Comparison of ENCODE assay signal across 8 mouse cellular contexts in genomic region chr12:83951711-83952575, GRCm38 (mm10). TPM values are rescaled to one million over a fixed set of nuclear protein-coding genes. Genes with fewer than 3 reads are reported as not detected.
DNase-seq lines count a peak whose midpoint lies in the region; ATAC-seq and TF ChIP-seq lines count a peak whose summit lies in the region.

No protein-coding gene starts in this region.

- peak overlapping the region; percentile 77 to 96 for H3K4me3 ChIP-seq in ES-E14 (ENCODE audit: insufficient read depth in 1 of 2, low read depth in 1 of 2, low read length in 2 of 2, poor library complexity in 1 of 2, severe bottlenecking in 1 of 2)
- peak overlapping the region; percentile 90 for H3K4me3 ChIP-seq in hindbrain, embryonic 11.5 days (ENCODE audit: low read depth, low read length)
- peak overlapping the region; percentile 88 for H3K4me3 ChIP-seq in midbrain, embryonic 10.5 days

- H3K4me2 ChIP-seq in hindbrain, embryonic 11.5 days (replicated peaks; ENCODE audit: low read depth, low read length), result peak overlapping the region; percentile 95

- no peak overlapping the region for H3K27ac ChIP-seq in ES-E14 (ENCODE audit: insufficient read depth, low read depth, low read length, poor library complexity, severe bottlenecking)
- H3K27ac ChIP-seq in hindbrain, embryonic 11.5 days (ENCODE audit: low read depth, low read length), result no peak overlapping the region
- H3K27ac ChIP-seq in midbrain, embryonic 10.5 days (replicated peaks), result peak overlapping the region; percentile 94

- DNase-seq in heart, adult 11 months, result peak; percentile 91
- no peak for DNase-seq in heart, adult 9 months (ENCODE audit: low spot score in 2 of 2)
- DNase-seq in ES-E14 (ENCODE audit: low read depth, low spot score), result no peak
- no peak for DNase-seq in hindbrain, embryonic 11.5 days (ENCODE audit: low spot score)
- DNase-seq in midbrain, embryonic 10.5 days (ENCODE audit: low spot score), result no peak
- no peak for DNase-seq in frontal cortex, postnatal 36 days (ENCODE audit: low spot score in 2 of 2)
- no peak for DNase-seq in ovary, postnatal 10 days (ENCODE audit: low spot score)

- in situ Hi-C loops in ES-E14 (cut with MboI; ENCODE audit: low sequenced_read_pairs in 2 of 2, unreplicated experiment in 2 of 2), result no loop called here

- no peaks in the 10 kb centered on the region for H3K9me3 ChIP-seq in ES-E14 (ENCODE audit: control insufficient read depth, insufficient read depth, low read depth, low read length)
- no peaks in the 10 kb centered on the region for H3K9me3 ChIP-seq in hindbrain, embryonic 11.5 days (ENCODE audit: control insufficient read depth, low read length)
- no peaks in the 10 kb centered on the region for H3K9me3 ChIP-seq in midbrain, embryonic 10.5 days (replicated peaks)

- no peaks in the 10 kb centered on the region for H3K27me3 ChIP-seq in hindbrain, embryonic 11.5 days (ENCODE audit: control insufficient read depth, insufficient read depth, low read length)
- H3K27me3 ChIP-seq in midbrain, embryonic 10.5 days (ENCODE audit: low read depth, poor library complexity, severe bottlenecking), result no peaks in the 10 kb centered on the region

- H3K4me1 ChIP-seq in ES-E14 (ENCODE audit: control insufficient read depth in 2 of 2, insufficient read depth in 2 of 2, low read length in 2 of 2, poor library complexity in 1 of 2), result peaks cover 0 to 13% of the 10 kb centered on the region in 2 experiments; a peak in 2 of 4 replicates
- peaks cover 10% of the 10 kb centered on the region; the same call in 1 of the 2 replicates for H3K4me1 ChIP-seq in hindbrain, embryonic 11.5 days (replicated peaks; ENCODE audit: control insufficient read depth, insufficient read depth, low read length)
- peaks cover 39% of the 10 kb centered on the region for H3K4me1 ChIP-seq in midbrain, embryonic 10.5 days

- peak overlapping the region; percentile 95 for H3K9ac ChIP-seq in ES-E14 (ENCODE audit: insufficient read depth, low read depth, low read length, poor library complexity, severe bottlenecking)
- H3K9ac ChIP-seq in hindbrain, embryonic 11.5 days (ENCODE audit: low read depth, low read length), result peak overlapping the region; percentile 84

- ATAC-seq in hindbrain, embryonic 11.5 days (ENCODE audit: low FRiP score), result no peak
- no peak for ATAC-seq in megakaryocyte progenitor cell, adult 5-6 weeks (replicated peaks; ENCODE audit: poor library complexity)

- peaks cover 14% of the 10 kb centered on the region for H3K36me3 ChIP-seq in ES-E14 (ENCODE audit: control insufficient read depth, insufficient read depth, low read length, poor library complexity, severe bottlenecking)
- H3K36me3 ChIP-seq in hindbrain, embryonic 11.5 days (ENCODE audit: control insufficient read depth, insufficient read depth, low read length), result no peaks in the 10 kb centered on the region; the same call in 1 of the 2 replicates
- H3K36me3 ChIP-seq in midbrain, embryonic 10.5 days, result peaks cover 53% of the 10 kb centered on the region

- WGBS in hindbrain, embryonic 11.5 days, result 65% methylated on average over 32 of the region's 32 CpGs
- 76% methylated on average over 32 of the region's 32 CpGs for WGBS in midbrain, embryonic 10.5 days

TF ChIP-seq in ES-E14, 5 proteins besides CTCF, POLR2A, EP300 and RAD21:
- TF ChIP-seq ZC3H11A (IDR thresholded peaks at IDR 0.05; ENCODE audit: borderline replicate concordance, low read depth, low read length) (no peak), CHD2 (IDR thresholded peaks at IDR 0.05; ENCODE audit: low read depth, low read length) (no peak), ZNF384 (IDR thresholded peaks at IDR 0.05; ENCODE audit: low read depth, low read length) (no peak), MAFK (IDR thresholded peaks at IDR 0.05; ENCODE audit: insufficient read depth, low read depth, low read length) (no peak), HCFC1 (IDR thresholded peaks at IDR 0.05; ENCODE audit: borderline replicate concordance, insufficient read depth, low read length) (no peak)

RNA-seq across cellular contexts. Expression of gene Riox1, which starts 1.5 kb away (rescaled TPM):
- 22.6 and 24.9 TPM in 2 replicates for total RNA-seq in ES-E14 (2012; rRNA removed)
- polyA plus RNA-seq in hindbrain, embryonic 11.5 days (2014; fragmentation: Nextera tagmentation; extraction: Ambion mirVana), result 14.9 and 15.0 TPM in 2 replicates
- 13.7 and 15.5 TPM in 2 replicates for polyA plus RNA-seq in midbrain, embryonic 10.5 days (2016; fragmentation: Nextera tagmentation; extraction: Ambion mirVana)
- total RNA-seq in megakaryocyte progenitor cell, adult 5-6 weeks (2015), result 13.5 and 14.6 TPM in 2 replicates
- total RNA-seq in megakaryocyte progenitor cell, adult 5-6 weeks (2017), result 16.7 and 17.7 TPM in 2 replicates

RNA-seq across cellular contexts. Expression of gene Numb, which starts 30.2 kb away (rescaled TPM):
- total RNA-seq in ES-E14 (2012; rRNA removed), result 17.2 and 18.2 TPM in 2 replicates
- polyA plus RNA-seq in hindbrain, embryonic 11.5 days (2014; fragmentation: Nextera tagmentation; extraction: Ambion mirVana), result 27.5 and 31.0 TPM in 2 replicates
- polyA plus RNA-seq in midbrain, embryonic 10.5 days (2016; fragmentation: Nextera tagmentation; extraction: Ambion mirVana), result 34.3 and 37.4 TPM in 2 replicates
- 15.9 and 19.3 TPM in 2 replicates for total RNA-seq in megakaryocyte progenitor cell, adult 5-6 weeks (2015)
- total RNA-seq in megakaryocyte progenitor cell, adult 5-6 weeks (2017), result 12.6 and 26.8 TPM in 2 replicates

RNA-seq across cellular contexts. Expression of gene Heatr4, which starts 32.7 kb away (rescaled TPM):
- total RNA-seq in ES-E14 (2012; rRNA removed), result not detected in 2 replicates
- polyA plus RNA-seq in hindbrain, embryonic 11.5 days (2014; fragmentation: Nextera tagmentation; extraction: Ambion mirVana), result 0.08 TPM in 1 of 2 replicates, not detected in the other
- not detected in 2 replicates for polyA plus RNA-seq in midbrain, embryonic 10.5 days (2016; fragmentation: Nextera tagmentation; extraction: Ambion mirVana)
- total RNA-seq in megakaryocyte progenitor cell, adult 5-6 weeks (2015), result not detected in 2 replicates
- not detected in 2 replicates for total RNA-seq in megakaryocyte progenitor cell, adult 5-6 weeks (2017)

RNA-seq across cellular contexts. Expression of gene Acot2, which starts 35.7 kb away (rescaled TPM):
- 3.7 and 4.1 TPM in 2 replicates for total RNA-seq in ES-E14 (2012; rRNA removed)
- 14.0 and 15.7 TPM in 2 replicates for polyA plus RNA-seq in hindbrain, embryonic 11.5 days (2014; fragmentation: Nextera tagmentation; extraction: Ambion mirVana)
- 20.1 and 21.1 TPM in 2 replicates for polyA plus RNA-seq in midbrain, embryonic 10.5 days (2016; fragmentation: Nextera tagmentation; extraction: Ambion mirVana)
- 12.1 and 13.3 TPM in 2 replicates for total RNA-seq in megakaryocyte progenitor cell, adult 5-6 weeks (2015)
- 9.4 and 12.7 TPM in 2 replicates for total RNA-seq in megakaryocyte progenitor cell, adult 5-6 weeks (2017)

RNA-seq across cellular contexts. Expression of gene Acot1, which starts 57.3 kb away (rescaled TPM):
- total RNA-seq in ES-E14 (2012; rRNA removed), result 10.2 and 19.3 TPM in 2 replicates
- 45.5 and 49.5 TPM in 2 replicates for polyA plus RNA-seq in hindbrain, embryonic 11.5 days (2014; fragmentation: Nextera tagmentation; extraction: Ambion mirVana)
- polyA plus RNA-seq in midbrain, embryonic 10.5 days (2016; fragmentation: Nextera tagmentation; extraction: Ambion mirVana), result 46.6 and 52.5 TPM in 2 replicates
- 10.8 and 14.6 TPM in 2 replicates for total RNA-seq in megakaryocyte progenitor cell, adult 5-6 weeks (2015)
- total RNA-seq in megakaryocyte progenitor cell, adult 5-6 weeks (2017), result 11.8 and 13.6 TPM in 2 replicates
